Mouse (Mus musculus) megakaryocyte, embryonic 14.5 days (primary cell): ENCODE results near the gene Gm20605.

ENCODE experiments used
- FLI1 ChIP-seq: IDR thresholded peaks from 2 replicates; pipeline ENCODE4 v1.6.1; 2012; ENCODE audit warnings: low read length, inconsistent platforms, mixed read lengths
- GATA1 ChIP-seq: IDR thresholded peaks from 3 replicates; pipeline ENCODE4 v1.6.1; 2012; ENCODE audit warnings: mixed read lengths, low read length, inconsistent platforms, borderline replicate concordance

- TF ChIP-seq GATA1 (no peak), FLI1 (no peak)
Observed at GRCm38 (mm10) chr5:137686127-137686790, 57.3 kb downstream of the Gm20605 start.
